Mouse (Mus musculus) hindbrain, embryonic 12.5 days (tissue): ENCODE measurements around the gene Megf8. TPM values are rescaled to one million over a fixed set of nuclear protein-coding genes. Genes with fewer than 3 reads are reported as not detected.

ENCODE experiments used
- ATAC-seq: fragments of 200-750 bp; cut with Nextera tagmentation; 2 replicates; pipeline ENCODE4 v1.8.0; 2017; ENCODE audit warnings: moderate TSS enrichment; ENCODE audit not compliant: low FRiP score
- H3K27ac ChIP-seq: fragments of 300-500 bp; sonication (generic); 2 replicates; pipeline ENCODE4 v1.5.1; 2016; ENCODE audit warnings: mild to moderate bottlenecking
- H3K27me3 ChIP-seq: fragments of 300-500 bp; sonication (generic); 2 replicates; pipeline ENCODE4 v1.6.1; 2016; ENCODE audit warnings: mild to moderate bottlenecking
- H3K36me3 ChIP-seq: fragments of 300-500 bp; sonication (generic); 2 replicates; pipeline ENCODE4 v1.6.1; 2016; ENCODE audit warnings: mild to moderate bottlenecking
- H3K4me1 ChIP-seq: fragments of 300-500 bp; sonication (generic); 2 replicates; pipeline ENCODE4 v1.6.1; 2016
- H3K4me2 ChIP-seq: fragments of 300-500 bp; sonication (generic); replicated peaks from 2 replicates; pipeline ENCODE4 v1.6.1; 2016; ENCODE audit warnings: mild to moderate bottlenecking
- H3K4me3 ChIP-seq: fragments of 300-500 bp; sonication (generic); 2 replicates; pipeline ENCODE4 v1.5.1; 2016; ENCODE audit warnings: mild to moderate bottlenecking
- H3K9ac ChIP-seq: fragments of 300-500 bp; sonication (generic); 2 replicates; pipeline ENCODE4 v1.6.1; 2016; ENCODE audit warnings: mild to moderate bottlenecking, moderate library complexity
- H3K9me3 ChIP-seq: fragments of 300-500 bp; sonication (generic); replicated peaks from 2 replicates; pipeline ENCODE4 v1.6.1; 2016; ENCODE audit warnings: mild to moderate bottlenecking
- WGBS: fragments of 180-500 bp; shearing (Covaris S2); methylation state at CpG from one replicate; pipeline ENCODE4 v1.1.7; 2016; 5-methylcytosine and 5-hydroxymethylcytosine counted together
- polyA plus RNA-seq: library from polyadenylated mRNA; unstranded; fragments of >200 nt; fragmentation: Nextera tagmentation; extraction: Ambion mirVana; gene quantifications from 2 replicates; pipeline ENCODE4 v1.2.1, GENCODE M21; 2016

Gene Megf8
- polyA plus RNA-seq, 1 experiment from 2014 or later = 23.0 TPM

- WGBS = 36% methylated on average over 7 of the region's 7 CpGs
- no peak within 1 kb of the TSS for H3K4me2 ChIP-seq
- no peaks in the 10 kb centered on the region for H3K9me3 ChIP-seq
- H3K36me3 ChIP-seq = no peaks in the 10 kb centered on the region
- 0 out of 2 replicates have a peak, but pooled peaks cover 2% of the 10 kb centered on the region for H3K4me1 ChIP-seq
- no peak within 1 kb of the TSS for H3K27ac ChIP-seq
- H3K9ac ChIP-seq = no peak within 1 kb of the TSS
- no peak within 1 kb of the TSS for H3K4me3 ChIP-seq
- ATAC-seq = no peak
- H3K27me3 ChIP-seq = no peaks in the 10 kb centered on the region
Observed at GRCm38 (mm10) chr7:25412833-25413441, 96.0 kb downstream of the Megf8 start, which contains the start of gene Cxcl17. Gene Cxcl17 (minus strand): TSS chr7:25412886.

Other genes starting within 250 kb of the Megf8 start
- gene Grik5, start 244.8 kb upstream of the Megf8 start, polyA plus RNA-seq = 16.5 and 17.1 TPM in 2 replicates
- 39.8 and 40.8 TPM in 2 replicates for gene Zfp574, start 244.6 kb upstream of the Megf8 start, polyA plus RNA-seq
- gene Pou2f2, start 137.4 kb upstream of the Megf8 start, polyA plus RNA-seq = 38.6 and 40.3 TPM in 2 replicates
- gene Dedd2, start 96.5 kb upstream of the Megf8 start, polyA plus RNA-seq = 11.9 and 13.9 TPM in 2 replicates
- gene Zfp526, start 95.7 kb upstream of the Megf8 start, polyA plus RNA-seq = 2.3 and 2.9 TPM in 2 replicates
- 17.2 and 19.6 TPM in 2 replicates for gene Gsk3a, start 79.3 kb upstream of the Megf8 start, polyA plus RNA-seq
- gene Erf, start 66.4 kb upstream of the Megf8 start, polyA plus RNA-seq = 10.4 and 13.6 TPM in 2 replicates
- 41.1 and 42.4 TPM in 2 replicates for gene Cic, start 49.5 kb upstream of the Megf8 start, polyA plus RNA-seq
- 391 and 405 TPM in 2 replicates for gene Pafah1b3, start 19.2 kb upstream of the Megf8 start, polyA plus RNA-seq
- 0.87 and 1.1 TPM in 2 replicates for gene Prr19, start 15.8 kb upstream of the Megf8 start, polyA plus RNA-seq
- 24.3 and 25.9 TPM in 2 replicates for gene Tmem145, start 11.1 kb upstream of the Megf8 start, polyA plus RNA-seq
- gene Cnfn, start 52.6 kb downstream of the Megf8 start, polyA plus RNA-seq = not detected in 2 replicates
- 7.8 and 9.4 TPM in 2 replicates for gene Lipe, start 81.5 kb downstream of the Megf8 start, polyA plus RNA-seq
- gene Cxcl17, start 95.7 kb downstream of the Megf8 start, polyA plus RNA-seq = 0.30 and 0.43 TPM in 2 replicates
- 0.81 and 1.8 TPM in 2 replicates for gene Ceacam1, start 160.4 kb downstream of the Megf8 start, polyA plus RNA-seq
- gene Ceacam2, start 222.7 kb downstream of the Megf8 start, polyA plus RNA-seq = not detected in 2 replicates